Mouse (Mus musculus) left cerebral cortex, postnatal 4 days (tissue): ENCODE measurements at regions not wholly inside any gene's neighbourhood (a gene's known extent, or its start where the extent isn't known, plus 50 kb on each side); places are given as distances from the start of the nearest gene placed in this dataset.
"Not testable (repeated sequence)": the region's sequence is repeated elsewhere in the genome, so short reads cannot be mapped to it uniquely, and the experiment has no call there.

Experiments
- DNase-seq: peaks from one replicate; pipeline ENCODE4 v3.0.0-alpha.2; 2022
- intact Hi-C: fragments of 180-260 bp; cut with DNase I; formaldehyde crosslinking; loops from one replicate; pipeline ENCODE4 v1.15.1; 2025

GRCm38 (mm10) chr3:78575667-78576464 lies 710.5 kb downstream of the Rapgef2 start:
- DNase-seq, result no peak
- intact Hi-C loops, result no loop called here

DNA sequence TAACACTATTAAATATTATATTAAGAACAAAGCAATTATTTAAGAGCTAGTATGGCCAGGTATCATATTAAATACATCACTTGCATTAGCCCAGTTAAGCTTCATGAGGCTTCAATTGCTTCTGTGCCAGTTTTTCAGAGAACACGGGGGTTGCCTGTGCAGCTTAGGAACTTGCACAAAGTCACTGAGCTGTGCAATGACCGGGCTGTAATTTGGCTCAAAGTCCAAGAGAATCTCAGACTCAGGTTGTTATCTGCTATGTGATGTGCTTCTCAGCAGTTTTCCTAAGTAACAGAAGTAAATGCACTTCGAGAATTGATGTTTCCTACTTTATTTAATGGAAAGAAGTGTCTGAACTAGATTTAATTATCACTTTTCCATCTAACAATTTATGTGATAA lies 711.5 kb downstream of the Rapgef2 start:
- DNase-seq, result no peak
- intact Hi-C loops, result no loop called here

DNA sequence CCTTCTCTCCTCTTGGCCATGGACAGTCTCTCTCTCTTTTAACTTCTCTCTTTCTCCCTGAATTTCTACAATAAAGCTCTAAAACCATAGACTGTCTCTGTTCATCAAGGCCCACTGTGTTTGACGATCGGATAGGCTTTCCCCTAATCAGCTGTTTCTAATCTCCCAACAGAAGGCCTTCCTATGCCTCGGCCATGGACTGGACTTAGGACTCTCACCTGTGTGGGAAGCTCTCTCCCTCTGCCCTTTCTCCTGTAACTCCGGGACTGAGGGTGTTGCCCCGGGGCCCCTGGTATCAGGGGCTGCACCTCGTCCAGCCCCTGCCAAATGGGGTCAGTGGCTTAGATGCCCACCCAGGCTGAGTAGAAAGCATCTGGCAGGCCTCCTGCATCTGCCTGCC lies 713.0 kb downstream of the Rapgef2 start:
- DNase-seq, result no peak
- intact Hi-C loops, result no loop called here

GRCm38 (mm10) chr3:78564926-78565325 lies 721.4 kb downstream of the Rapgef2 start:
- intact Hi-C loops, DNase-seq: not testable (repeated sequence)
